Mouse (Mus musculus): ENCODE data around the gene Trim54. TPM values are rescaled to one million over a fixed set of nuclear protein-coding genes. Genes with fewer than 3 reads are reported as not detected.

Trim54 gene
- polyA plus RNA-seq, 1 experiment from 2014 or later = not detected

GRCm38 (mm10) chr5:31086606-31087005 lies 29.9 kb upstream of the Trim54 start:
- Histone ChIP-seq H3K9ac (no peak overlapping the region), H3K4me2 (replicated peaks) (no peak overlapping the region), H3K4me1 (replicated peaks) (no peaks in the 10 kb centered on the region), H3K4me3 (replicated peaks) (no peak overlapping the region), H3K27me3 (replicated peaks) (peaks cover 40% of the 10 kb centered on the region), H3K9me3 (no peaks in the 10 kb centered on the region), H3K36me3 (no peaks in the 10 kb centered on the region), H3K27ac (no peak overlapping the region)
- 0 out of 2 replicates have a peak, but pooled peaks have one; percentile 35 for ATAC-seq
- WGBS = 32% methylated on average over 7 of the region's 7 CpGs

- Histone ChIP-seq H3K4me1 (replicated peaks) (no peaks in the 10 kb centered on the region), H3K9me3 (no peaks in the 10 kb centered on the region), H3K36me3 (no peaks in the 10 kb centered on the region), H3K9ac (no peak overlapping the region), H3K27me3 (replicated peaks) (peaks cover 45% of the 10 kb centered on the region), H3K4me3 (replicated peaks) (no peak overlapping the region), H3K4me2 (replicated peaks) (no peak overlapping the region), H3K27ac (no peak overlapping the region)
- WGBS = 76% methylated on average over 2 of the region's 2 CpGs
- ATAC-seq = no peak
Observed at GRCm38 (mm10) chr5:31087131-31087530, 29.4 kb upstream of the Trim54 start.

GRCm38 (mm10) chr5:31092231-31092975 lies 24.1 kb upstream of the Trim54 start:
- peaks cover 95% of the 10 kb centered on the region for H3K27me3 ChIP-seq (replicated peaks)
- WGBS = 3% methylated on average over 51 of the region's 53 CpGs
- H3K9ac ChIP-seq = peak overlapping the region; percentile 49
- peaks cover 31% of the 10 kb centered on the region for H3K4me1 ChIP-seq (replicated peaks)
- H3K27ac ChIP-seq = no peak overlapping the region
- peak; percentile 2; the same call in 1 of the 2 replicates for ATAC-seq
- peak overlapping the region; percentile 89 for H3K4me2 ChIP-seq (replicated peaks)
- peak overlapping the region; percentile 44 for H3K4me3 ChIP-seq (replicated peaks)
- H3K36me3 ChIP-seq = no peaks in the 10 kb centered on the region
- no peaks in the 10 kb centered on the region for H3K9me3 ChIP-seq

GRCm38 (mm10) chr5:31093151-31094041 lies 23.1 kb upstream of the Trim54 start:
- Histone ChIP-seq H3K4me3 (replicated peaks) (peak overlapping the region; percentile 44), H3K27me3 (replicated peaks) (peaks cover 89% of the 10 kb centered on the region), H3K36me3 (no peaks in the 10 kb centered on the region), H3K9ac (peak overlapping the region; percentile 49), H3K27ac (no peak overlapping the region), H3K4me1 (replicated peaks) (peaks cover 31% of the 10 kb centered on the region), H3K4me2 (replicated peaks) (peak overlapping the region; percentile 89), H3K9me3 (no peaks in the 10 kb centered on the region)
- peak; percentile 91 for ATAC-seq
- WGBS = 1% methylated on average over 54 of the region's 54 CpGs

GRCm38 (mm10) chr5:31094100-31094798 lies 22.3 kb upstream of the Trim54 start:
- WGBS = 2% methylated on average over 29 of the region's 29 CpGs
- peaks cover 86% of the 10 kb centered on the region for H3K27me3 ChIP-seq (replicated peaks)

GRCm38 (mm10) chr5:31094799-31095691 lies 21.5 kb upstream of the Trim54 start:
- H3K9me3 ChIP-seq = no peaks in the 10 kb centered on the region
- peaks cover 83% of the 10 kb centered on the region for H3K27me3 ChIP-seq (replicated peaks)
- H3K9ac ChIP-seq = 0 out of 2 replicates have a peak overlapping the region, but pooled peaks have one; percentile 32
- 0 out of 2 replicates have a peak, but pooled peaks have one; percentile 24 for ATAC-seq
- H3K4me1 ChIP-seq (replicated peaks) = peaks cover 31% of the 10 kb centered on the region
- H3K4me3 ChIP-seq (replicated peaks) = peak overlapping the region; percentile 29
- H3K27ac ChIP-seq = no peak overlapping the region
- H3K36me3 ChIP-seq = no peaks in the 10 kb centered on the region
- WGBS = under 1% methylated on average over 59 of the region's 59 CpGs
- H3K4me2 ChIP-seq (replicated peaks) = peak overlapping the region; percentile 89

More at GRCm38 (mm10) chr5:31094100-31094798, 22.3 kb upstream of the Trim54 start:
- Histone ChIP-seq H3K9me3 (no peaks in the 10 kb centered on the region), H3K36me3 (no peaks in the 10 kb centered on the region), H3K4me3 (replicated peaks) (peak overlapping the region; percentile 29), H3K27ac (no peak overlapping the region), H3K4me2 (replicated peaks) (peak overlapping the region; percentile 89), H3K4me1 (replicated peaks) (peaks cover 31% of the 10 kb centered on the region), H3K9ac (no peak overlapping the region)
- no peak for ATAC-seq

GRCm38 (mm10) chr5:31095711-31096480 lies 20.6 kb upstream of the Trim54 start:
- Histone ChIP-seq H3K4me2 (replicated peaks) (peak overlapping the region; percentile 89), H3K4me3 (replicated peaks) (peak overlapping the region; percentile 29), H3K36me3 (no peaks in the 10 kb centered on the region), H3K9ac (no peak overlapping the region), H3K4me1 (replicated peaks) (peaks cover 31% of the 10 kb centered on the region), H3K27ac (no peak overlapping the region), H3K9me3 (no peaks in the 10 kb centered on the region), H3K27me3 (replicated peaks) (peaks cover 74% of the 10 kb centered on the region)
- no peak for ATAC-seq
- WGBS = 26% methylated on average over 11 of the region's 11 CpGs

- no peaks in the 10 kb centered on the region for H3K4me1 ChIP-seq (replicated peaks)
- 81% methylated on average over 9 of the region's 9 CpGs for WGBS
Observed at GRCm38 (mm10) chr5:31105814-31106335, 10.6 kb upstream of the Trim54 start, which contains the start of gene Dnajc5g. Gene Dnajc5g, plus strand, starts transcription at chr5:31106285.

GRCm38 (mm10) chr5:31108000-31108490 lies 8.5 kb upstream of the Trim54 start, which contains the start of gene Slc30a3:
Gene Slc30a3, minus strand, starts transcription at chr5:31108237.
- no peak within 1 kb of the TSS for H3K4me3 ChIP-seq (replicated peaks)
- ATAC-seq = no peak
- H3K36me3 ChIP-seq = no peaks in the 10 kb centered on the region
- H3K9ac ChIP-seq = no peak within 1 kb of the TSS
- H3K27me3 ChIP-seq (replicated peaks) = no peaks in the 10 kb centered on the region
- H3K4me2 ChIP-seq (replicated peaks) = no peak within 1 kb of the TSS
- H3K9me3 ChIP-seq = no peaks in the 10 kb centered on the region
- no peak within 1 kb of the TSS for H3K27ac ChIP-seq
- no peaks in the 10 kb centered on the region for H3K4me1 ChIP-seq (replicated peaks)
- whole genome bisulfite sequencing = 91% methylated on average over 18 of the region's 18 CpGs

More at GRCm38 (mm10) chr5:31105814-31106335, 10.6 kb upstream of the Trim54 start, which contains the start of gene Dnajc5g:
- Histone ChIP-seq H3K36me3 (no peaks in the 10 kb centered on the region), H3K4me3 (replicated peaks) (no peak within 1 kb of the TSS), H3K27ac (no peak within 1 kb of the TSS), H3K9ac (no peak within 1 kb of the TSS), H3K9me3 (no peaks in the 10 kb centered on the region), H3K27me3 (replicated peaks) (no peaks in the 10 kb centered on the region), H3K4me2 (replicated peaks) (no peak within 1 kb of the TSS)
- ATAC-seq = no peak

- WGBS = 36% methylated on average over 7 of the region's 7 CpGs
- H3K4me2 ChIP-seq (replicated peaks) = no peak overlapping the region
- no peaks in the 10 kb centered on the region for H3K4me1 ChIP-seq (replicated peaks)
- H3K4me3 ChIP-seq (replicated peaks) = no peak overlapping the region
- H3K27me3 ChIP-seq (replicated peaks) = no peaks in the 10 kb centered on the region
- ATAC-seq = no peak
- no peaks in the 10 kb centered on the region for H3K36me3 ChIP-seq
- no peak overlapping the region for H3K9ac ChIP-seq
- H3K27ac ChIP-seq = no peak overlapping the region
- H3K9me3 ChIP-seq = no peaks in the 10 kb centered on the region
Observed at GRCm38 (mm10) chr5:31110781-31111180, 5.7 kb upstream of the Trim54 start.

Measured in intestine, embryonic 15.5 days (tissue).